Mouse (Mus musculus) bone marrow macrophage, adult 2 months (primary cell): Measurements from ENCODE around the gene Pla2r1.

ENCODE experiments used
- CTCF ChIP-seq: IDR thresholded peaks from 2 replicates; pipeline ENCODE4 v1.5.1; 2012; ENCODE audit warnings: low read depth, mild to moderate bottlenecking, low read length, moderate library complexity
- POLR2A ChIP-seq: IDR thresholded peaks from 2 replicates; pipeline ENCODE4 v1.6.1; 2012; ENCODE audit warnings: mild to moderate bottlenecking, low read depth, low read length, borderline replicate concordance

DNA sequence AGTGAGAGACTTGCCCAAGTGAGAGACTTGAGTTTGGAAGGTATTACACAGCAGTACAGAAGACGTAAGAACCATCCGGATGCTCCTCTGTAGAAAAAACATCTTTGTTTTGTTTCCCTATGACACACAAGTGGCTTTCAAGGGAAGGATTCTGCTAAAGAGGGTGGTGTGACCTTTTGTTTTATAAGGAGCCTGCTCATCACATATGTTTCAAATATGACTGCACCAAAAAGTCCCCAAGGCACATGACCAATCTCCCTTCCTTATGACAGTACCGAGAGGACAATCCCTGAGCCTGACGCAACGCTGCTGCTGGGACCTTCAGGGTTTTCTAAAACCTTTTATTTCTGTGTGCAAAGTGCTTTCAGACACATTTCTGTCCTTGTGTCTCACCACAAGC is 182.9 kb downstream of the Pla2r1 start:
- TF ChIP-seq POLR2A = no peak
- TF ChIP-seq CTCF = no peak
